Mouse (Mus musculus): Measurements from ENCODE around the gene Dst. TPM values are rescaled to one million over a fixed set of nuclear protein-coding genes. Genes with fewer than 3 reads are reported as not detected.

Dst gene
- polyA plus RNA-seq, 1 experiment = 49.7 TPM

DNA sequence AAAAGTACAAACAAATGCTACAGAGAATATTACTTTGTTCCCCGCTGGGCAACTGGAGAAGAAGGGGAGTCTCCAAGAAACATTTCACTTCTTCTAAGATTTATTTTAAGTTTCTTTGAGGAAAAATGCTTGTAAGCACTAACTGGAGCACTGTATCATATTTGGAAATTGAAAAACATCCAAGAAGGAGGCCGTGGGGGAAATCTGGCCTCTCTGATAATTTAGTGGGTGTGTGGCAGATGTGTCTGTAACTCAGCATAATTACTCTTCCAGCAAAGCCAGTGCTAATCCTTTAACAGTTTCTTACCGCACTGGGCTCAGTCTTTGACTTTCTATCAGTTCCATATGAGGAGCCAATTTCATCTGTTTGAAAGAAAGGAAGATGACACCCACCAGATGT is 423.7 kb downstream of the Dst start:
- Histone ChIP-seq H3K79me2 (ENCODE audit: control insufficient read depth, insufficient read depth) (no peaks in the 10 kb centered on the region), H3K4me3 (no peak overlapping the region), H3ac (ENCODE audit: control insufficient read depth, insufficient read length) (no peak overlapping the region), H3K4me2 (ENCODE audit: low read depth) (no peak overlapping the region), H3K36me3 (ENCODE audit: control insufficient read depth, insufficient read depth) (no peaks in the 10 kb centered on the region), H3K27me3 (ENCODE audit: control insufficient read depth, insufficient read depth, insufficient read length) (peaks cover 7% of the 10 kb centered on the region)
- TF ChIP-seq MAX (IDR thresholded peaks at IDR 0.05; ENCODE audit: low read depth) (no peak), POLR2AphosphoS2 (IDR thresholded peaks at IDR 0.05; ENCODE audit: insufficient read length, low read depth) (no peak)

Other genes starting within 250 kb of the Dst start
- gene Prim2, start 238.4 kb upstream of the Dst start, polyA plus RNA-seq (2012; fragmentation: generic; extraction: Trizol) = 8.2 TPM
- 8.7 TPM for gene Rab23, start 188.3 kb upstream of the Dst start, polyA plus RNA-seq (2012; fragmentation: generic; extraction: Trizol)
- 37.3 TPM for gene Bag2, start 150.4 kb upstream of the Dst start, polyA plus RNA-seq (2012; fragmentation: generic; extraction: Trizol)
- gene Zfp451, start 93.6 kb upstream of the Dst start, polyA plus RNA-seq (2012; fragmentation: generic; extraction: Trizol) = 4.9 TPM
- gene Bend6, start 409 bp upstream of the Dst start, polyA plus RNA-seq (2012; fragmentation: generic; extraction: Trizol) = 3.8 TPM

All from myocyte (in vitro differentiated cells).